Mouse (Mus musculus) limb, embryonic 12.5 days (tissue): ENCODE results near the gene Ush2a. TPM values are rescaled to one million over a fixed set of nuclear protein-coding genes. Genes with fewer than 3 reads are reported as not detected.

Experiments used
- ATAC-seq: fragments of 200-750 bp; cut with Nextera tagmentation; 2 replicates; pipeline ENCODE4 v1.8.0; 2017; ENCODE audit warnings: low read depth, moderate TSS enrichment; ENCODE audit not compliant: insufficient number of reproducible peaks, insufficient read depth, low FRiP score, low TSS enrichment
- H3K27ac ChIP-seq: fragments of 300-500 bp; sonication (generic); 2 replicates; pipeline ENCODE4 v1.5.1; 2016; ENCODE audit warnings: mild to moderate bottlenecking, moderate library complexity
- H3K27me3 ChIP-seq: fragments of 300-500 bp; sonication (generic); 2 replicates; pipeline ENCODE4 v1.6.1; 2016; ENCODE audit warnings: mild to moderate bottlenecking, moderate library complexity
- H3K36me3 ChIP-seq: fragments of 300-500 bp; sonication (generic); 2 replicates; pipeline ENCODE4 v1.6.1; 2016; ENCODE audit warnings: mild to moderate bottlenecking, moderate library complexity
- H3K4me1 ChIP-seq: fragments of 300-500 bp; sonication (generic); replicated peaks from 2 replicates; pipeline ENCODE4 v1.6.1; 2016
- H3K4me2 ChIP-seq: fragments of 300-500 bp; sonication (generic); 2 replicates; pipeline ENCODE4 v1.6.1; 2016; ENCODE audit warnings: mild to moderate bottlenecking, moderate library complexity
- H3K4me3 ChIP-seq: fragments of 300-500 bp; sonication (generic); replicated peaks from 2 replicates; pipeline ENCODE4 v1.5.1; 2016; ENCODE audit warnings: mild to moderate bottlenecking
- H3K9ac ChIP-seq: fragments of 300-500 bp; sonication (generic); replicated peaks from 2 replicates; pipeline ENCODE4 v1.6.1; 2016; ENCODE audit warnings: mild to moderate bottlenecking, moderate library complexity
- H3K9me3 ChIP-seq: fragments of 300-500 bp; sonication (generic); 2 replicates; pipeline ENCODE4 v1.6.1; 2016; ENCODE audit warnings: mild to moderate bottlenecking, moderate library complexity
- WGBS: fragments of 180-500 bp; shearing (Covaris S2); methylation state at CpG from one replicate; pipeline ENCODE4 v1.1.7; 2016; 5-methylcytosine and 5-hydroxymethylcytosine counted together
- polyA plus RNA-seq: library from polyadenylated mRNA; unstranded; fragments of >200 nt; fragmentation: Nextera tagmentation; extraction: Ambion mirVana; gene quantifications from 2 replicates; pipeline ENCODE4 v1.2.1, GENCODE M21; 2016

The Ush2a gene
- polyA plus RNA-seq, 1 experiment from 2014 or later: 0.08 TPM

- Histone ChIP-seq H3K27ac (no peak overlapping the region), H3K9ac (no peak overlapping the region), H3K4me3 (no peak overlapping the region), H3K36me3 (no peaks in the 10 kb centered on the region), H3K4me2 (no peak overlapping the region), H3K4me1 (peaks cover 6% of the 10 kb centered on the region; the same call in 1 of the 2 replicates), H3K27me3 (peaks cover 12% of the 10 kb centered on the region; the same call in 1 of the 2 replicates), H3K9me3 (no peaks in the 10 kb centered on the region)
- ATAC-seq: no peak
- 63% methylated on average over 5 of the region's 5 CpGs for WGBS
These were observed 290.0 kb downstream of the Ush2a start for GRCm38 (mm10) chr1:188551802-188552201.

- H3K27me3 ChIP-seq: no peaks in the 10 kb centered on the region
- WGBS: 22% methylated on average over 2 of the region's 2 CpGs
- H3K9me3 ChIP-seq: no peaks in the 10 kb centered on the region
- no peak overlapping the region for H3K27ac ChIP-seq
- H3K4me3 ChIP-seq: no peak overlapping the region
- no peak for ATAC-seq
- no peak overlapping the region for H3K9ac ChIP-seq
- H3K4me2 ChIP-seq: no peak overlapping the region
- H3K36me3 ChIP-seq: no peaks in the 10 kb centered on the region
- no peaks in the 10 kb centered on the region for H3K4me1 ChIP-seq
These were observed 297.1 kb downstream of the Ush2a start for GRCm38 (mm10) chr1:188558911-188559310.

GRCm38 (mm10) chr1:188566229-188566628, 304.4 kb downstream of the Ush2a start:
- H3K4me1 ChIP-seq: no peaks in the 10 kb centered on the region
- no peaks in the 10 kb centered on the region for H3K9me3 ChIP-seq
- WGBS: 75% methylated on average over 5 of the region's 5 CpGs
- no peak overlapping the region for H3K9ac ChIP-seq
- H3K4me3 ChIP-seq: no peak overlapping the region
- no peak for ATAC-seq
- no peaks in the 10 kb centered on the region for H3K36me3 ChIP-seq
- H3K27ac ChIP-seq: no peak overlapping the region
- H3K4me2 ChIP-seq: no peak overlapping the region
- no peaks in the 10 kb centered on the region for H3K27me3 ChIP-seq

- WGBS: 61% methylated on average over 4 of the region's 4 CpGs
These were observed 305.7 kb downstream of the Ush2a start for GRCm38 (mm10) chr1:188567486-188567885.

GRCm38 (mm10) chr1:188568295-188568961, 306.6 kb downstream of the Ush2a start:
- ATAC-seq: no peak
- H3K9ac ChIP-seq: no peak overlapping the region
- no peaks in the 10 kb centered on the region for H3K9me3 ChIP-seq
- no peaks in the 10 kb centered on the region for H3K27me3 ChIP-seq
- no peaks in the 10 kb centered on the region for H3K36me3 ChIP-seq
- 87% methylated on average over 9 of the region's 9 CpGs for WGBS
- no peak overlapping the region for H3K4me2 ChIP-seq
- no peak overlapping the region for H3K27ac ChIP-seq
- H3K4me1 ChIP-seq: no peaks in the 10 kb centered on the region
- no peak overlapping the region for H3K4me3 ChIP-seq

More at GRCm38 (mm10) chr1:188567486-188567885, 305.7 kb downstream of the Ush2a start:
- Histone ChIP-seq H3K27ac (no peak overlapping the region), H3K4me1 (no peaks in the 10 kb centered on the region), H3K4me2 (no peak overlapping the region), H3K27me3 (no peaks in the 10 kb centered on the region), H3K9me3 (no peaks in the 10 kb centered on the region), H3K9ac (no peak overlapping the region), H3K36me3 (no peaks in the 10 kb centered on the region), H3K4me3 (no peak overlapping the region)
- ATAC-seq: no peak

- WGBS: 82% methylated on average over 8 of the region's 8 CpGs
- Histone ChIP-seq H3K4me3 (no peak overlapping the region), H3K9ac (no peak overlapping the region), H3K4me2 (no peak overlapping the region), H3K27me3 (no peaks in the 10 kb centered on the region), H3K4me1 (no peaks in the 10 kb centered on the region), H3K9me3 (no peaks in the 10 kb centered on the region), H3K27ac (no peak overlapping the region), H3K36me3 (no peaks in the 10 kb centered on the region)
- no peak for ATAC-seq
These were observed 314.5 kb downstream of the Ush2a start for GRCm38 (mm10) chr1:188576246-188576747.

- 89% methylated on average over 4 of the region's 4 CpGs for WGBS
- Histone ChIP-seq H3K4me1 (no peaks in the 10 kb centered on the region), H3K9me3 (no peaks in the 10 kb centered on the region), H3K4me3 (no peak overlapping the region), H3K4me2 (no peak overlapping the region), H3K36me3 (no peaks in the 10 kb centered on the region), H3K9ac (no peak overlapping the region), H3K27ac (no peak overlapping the region), H3K27me3 (no peaks in the 10 kb centered on the region)
- ATAC-seq: no peak
These were observed 315.6 kb downstream of the Ush2a start for GRCm38 (mm10) chr1:188577376-188577775.

- H3K9me3 ChIP-seq: no peaks in the 10 kb centered on the region
- no peak overlapping the region for H3K27ac ChIP-seq
- H3K9ac ChIP-seq: no peak overlapping the region
- no peak overlapping the region for H3K4me2 ChIP-seq
- H3K27me3 ChIP-seq: no peaks in the 10 kb centered on the region
- no peak overlapping the region for H3K4me3 ChIP-seq
- no peaks in the 10 kb centered on the region for H3K36me3 ChIP-seq
- no peaks in the 10 kb centered on the region for H3K4me1 ChIP-seq
- WGBS: 39% methylated on average over 4 of the region's 4 CpGs
- no peak for ATAC-seq
These were observed 319.3 kb downstream of the Ush2a start for GRCm38 (mm10) chr1:188581136-188581535.

- Histone ChIP-seq H3K9ac (no peak overlapping the region), H3K4me3 (no peak overlapping the region), H3K27ac (no peak overlapping the region), H3K27me3 (no peaks in the 10 kb centered on the region), H3K36me3 (no peaks in the 10 kb centered on the region), H3K4me1 (no peaks in the 10 kb centered on the region), H3K9me3 (no peaks in the 10 kb centered on the region), H3K4me2 (no peak overlapping the region)
- WGBS: 26% methylated on average over 4 of the region's 4 CpGs
- no peak for ATAC-seq
These were observed 333.4 kb downstream of the Ush2a start for GRCm38 (mm10) chr1:188595251-188595650.

GRCm38 (mm10) chr1:188598052-188598451, 336.2 kb downstream of the Ush2a start:
- no peak overlapping the region for H3K9ac ChIP-seq
- H3K4me3 ChIP-seq: no peak overlapping the region
- no peaks in the 10 kb centered on the region for H3K9me3 ChIP-seq
- H3K27ac ChIP-seq: no peak overlapping the region
- no peaks in the 10 kb centered on the region for H3K4me1 ChIP-seq
- WGBS: 85% methylated on average over 7 of the region's 7 CpGs
- ATAC-seq: no peak
- no peaks in the 10 kb centered on the region for H3K27me3 ChIP-seq
- H3K36me3 ChIP-seq: no peaks in the 10 kb centered on the region
- no peak overlapping the region for H3K4me2 ChIP-seq

- Histone ChIP-seq H3K4me3 (no peak overlapping the region), H3K4me2 (no peak overlapping the region), H3K36me3 (no peaks in the 10 kb centered on the region), H3K9ac (no peak overlapping the region), H3K9me3 (no peaks in the 10 kb centered on the region), H3K27me3 (no peaks in the 10 kb centered on the region), H3K4me1 (no peaks in the 10 kb centered on the region), H3K27ac (no peak overlapping the region)
- ATAC-seq: no peak
- 87% methylated on average over 8 of the region's 8 CpGs for WGBS
These were observed 337.3 kb downstream of the Ush2a start for GRCm38 (mm10) chr1:188599134-188599533.

GRCm38 (mm10) chr1:188606450-188606849, 344.6 kb downstream of the Ush2a start:
- Histone ChIP-seq H3K4me2 (no peak overlapping the region), H3K9ac (no peak overlapping the region), H3K9me3 (no peaks in the 10 kb centered on the region), H3K27ac (no peak overlapping the region), H3K36me3 (no peaks in the 10 kb centered on the region), H3K27me3 (no peaks in the 10 kb centered on the region), H3K4me3 (no peak overlapping the region), H3K4me1 (no peaks in the 10 kb centered on the region)
- ATAC-seq: no peak
